Mouse (Mus musculus) myocyte (in vitro differentiated cells): ENCODE measurements around the gene Antxr1.

Source experiments
- MYOG ChIP-seq, 3 experiments: IDR thresholded peaks; one replicate each; pipeline ENCODE4 v1.6.1; 2011; ENCODE audit warnings: control low read depth in 2 of 3, low read depth in 2 of 3, mild to moderate bottlenecking in 2 of 3; ENCODE audit not compliant: insufficient read length in 2 of 3, control insufficient read depth in 1 of 3, insufficient read depth in 1 of 3
- POLR2A ChIP-seq: IDR thresholded peaks from one replicate; pipeline ENCODE4 v1.6.1; 2011; ENCODE audit warnings: low read depth, mild to moderate bottlenecking, control low read depth, moderate library complexity; ENCODE audit not compliant: insufficient read length

GRCm38 (mm10) chr6:87219061-87219992 lies 116.3 kb downstream of the Antxr1 start:
- TF ChIP-seq POLR2A (no peak), MYOG (IDR thresholded peaks at IDR 0.05; ENCODE audit: control insufficient read depth in 1 of 3, insufficient read depth in 1 of 3, insufficient read length in 2 of 3, low read depth in 2 of 3) (no peak)
